Mouse (Mus musculus): ENCODE measurements around the gene Prpf4.

GRCm38 (mm10) chr4:62391892-62392291 lies 16.7 kb upstream of the Prpf4 start:
- TF ChIP-seq CTCF (IDR thresholded peaks at IDR 0.05; ENCODE audit: control insufficient read depth, insufficient read depth, insufficient read length): no peak
- TF ChIP-seq MAX (IDR thresholded peaks at IDR 0.05): no peak
- TF ChIP-seq USF1 (IDR thresholded peaks at IDR 0.05; ENCODE audit: low read depth): no peak

Measured in C2C12 (cell line).